Mouse (Mus musculus) frontal cortex, adult 2 months (tissue): Measurements from ENCODE around the gene Bzw1. TPM values are rescaled to one million over a fixed set of nuclear protein-coding genes. Genes with fewer than 3 reads are reported as not detected.
"Not testable (repeated sequence)": the region's sequence is repeated elsewhere in the genome, so short reads cannot be mapped to it uniquely, and the experiment has no call there.

Source experiments
- DNase-seq, 2 experiments: peaks; one replicate each; pipeline ENCODE4 v3.0.0; 2022; ENCODE audit warnings: low spot score in 1 of 2; ENCODE audit errors: extremely low spot score in 1 of 2
- polyA plus RNA-seq: library from polyadenylated mRNA; depleted of rRNA; stranded (reverse); fragments of >200 nt; gene quantifications from 2 replicates; pipeline ENCODE4 v1.2.3, GENCODE M21; 2012; rRNA removed

The Bzw1 gene
- polyA plus RNA-seq, result 84.7 and 86.0 TPM in 2 replicates

DNA sequence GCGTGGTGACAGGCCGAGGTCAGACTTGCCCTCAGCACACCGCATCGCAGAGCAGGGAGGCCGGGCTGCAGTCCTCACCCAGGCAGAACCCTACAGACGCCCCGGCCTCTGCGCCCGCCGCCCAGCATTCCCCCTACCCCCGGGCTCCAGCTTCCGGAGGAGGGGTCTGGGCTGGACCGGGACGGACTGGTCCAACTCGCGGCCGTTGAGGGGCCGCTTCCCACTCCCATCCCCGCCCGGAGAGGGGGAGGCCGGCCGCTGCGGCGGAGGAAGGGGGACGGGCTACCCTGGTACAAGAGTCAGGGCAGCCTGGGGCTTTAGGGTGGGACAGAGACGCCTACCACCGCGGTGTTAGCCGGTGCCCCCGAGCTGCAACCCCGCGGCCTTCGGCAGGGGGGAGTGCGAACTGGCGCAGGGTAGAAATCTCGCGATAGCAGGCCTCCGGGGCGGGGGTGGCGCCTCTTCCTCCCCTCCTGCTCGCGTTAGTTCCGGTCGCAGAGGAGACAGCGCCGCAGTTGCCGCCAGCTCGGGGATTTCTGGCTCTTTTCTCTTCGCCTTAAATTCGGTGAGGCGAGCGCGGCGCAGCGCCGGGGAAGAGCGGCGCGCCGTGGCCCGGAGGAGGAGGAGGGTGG is at the start of gene Bzw1:
Bzw1 (plus strand) TSS at position 247 of the 632 bp plus-strand sequence.
- peak; percentile 79 to 92 for DNase-seq

GRCm38 (mm10) chr1:58343861-58344260 is 48.8 kb upstream of the Bzw1 start:
- DNase-seq, result no peak

DNA sequence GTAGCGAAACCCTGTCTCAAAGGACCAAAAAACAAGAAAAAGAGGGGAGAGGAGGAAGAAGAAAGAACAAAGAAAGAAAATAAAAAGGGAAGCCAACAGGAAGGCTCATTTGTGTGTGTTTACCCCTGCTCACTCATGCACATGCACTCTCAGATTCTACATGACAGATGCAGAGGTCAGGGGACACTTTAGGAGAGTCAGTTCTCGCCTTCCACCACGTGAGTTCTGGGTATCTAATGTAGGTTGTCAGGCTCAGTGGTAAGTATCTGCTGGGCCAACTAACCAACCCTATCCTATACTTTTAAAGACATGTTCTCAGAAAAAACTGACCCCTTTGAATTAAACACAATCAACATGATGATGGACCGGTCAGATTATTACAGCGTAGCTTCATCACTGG is 48.1 kb upstream of the Bzw1 start:
- no peak for DNase-seq

GRCm38 (mm10) chr1:58346159-58346558 is 46.5 kb upstream of the Bzw1 start:
- DNase-seq, result no peak

DNA sequence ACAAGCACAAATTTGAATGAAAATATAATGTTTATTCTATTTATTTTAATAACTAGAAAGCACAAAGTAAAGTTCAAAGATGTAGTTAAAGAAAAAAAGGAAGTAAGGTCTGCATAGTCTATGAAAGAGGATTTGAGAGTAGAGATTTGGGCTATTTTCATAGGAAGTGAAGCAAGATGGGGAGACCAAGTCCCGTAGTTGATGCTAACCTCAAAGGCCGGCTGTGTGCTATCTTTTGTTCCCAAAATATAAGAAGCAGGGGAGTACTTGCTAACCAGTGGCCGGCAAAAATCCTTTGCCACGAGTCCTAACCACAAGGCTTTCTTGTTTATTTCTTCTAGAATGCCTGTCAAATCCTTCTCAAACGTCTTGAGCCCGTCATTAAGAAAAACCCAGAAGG is 44.0 kb upstream of the Bzw1 start:
- DNase-seq, result no peak

- no peak for DNase-seq
These were observed 39.3 kb upstream of the Bzw1 start for GRCm38 (mm10) chr1:58353238-58353893.

DNA sequence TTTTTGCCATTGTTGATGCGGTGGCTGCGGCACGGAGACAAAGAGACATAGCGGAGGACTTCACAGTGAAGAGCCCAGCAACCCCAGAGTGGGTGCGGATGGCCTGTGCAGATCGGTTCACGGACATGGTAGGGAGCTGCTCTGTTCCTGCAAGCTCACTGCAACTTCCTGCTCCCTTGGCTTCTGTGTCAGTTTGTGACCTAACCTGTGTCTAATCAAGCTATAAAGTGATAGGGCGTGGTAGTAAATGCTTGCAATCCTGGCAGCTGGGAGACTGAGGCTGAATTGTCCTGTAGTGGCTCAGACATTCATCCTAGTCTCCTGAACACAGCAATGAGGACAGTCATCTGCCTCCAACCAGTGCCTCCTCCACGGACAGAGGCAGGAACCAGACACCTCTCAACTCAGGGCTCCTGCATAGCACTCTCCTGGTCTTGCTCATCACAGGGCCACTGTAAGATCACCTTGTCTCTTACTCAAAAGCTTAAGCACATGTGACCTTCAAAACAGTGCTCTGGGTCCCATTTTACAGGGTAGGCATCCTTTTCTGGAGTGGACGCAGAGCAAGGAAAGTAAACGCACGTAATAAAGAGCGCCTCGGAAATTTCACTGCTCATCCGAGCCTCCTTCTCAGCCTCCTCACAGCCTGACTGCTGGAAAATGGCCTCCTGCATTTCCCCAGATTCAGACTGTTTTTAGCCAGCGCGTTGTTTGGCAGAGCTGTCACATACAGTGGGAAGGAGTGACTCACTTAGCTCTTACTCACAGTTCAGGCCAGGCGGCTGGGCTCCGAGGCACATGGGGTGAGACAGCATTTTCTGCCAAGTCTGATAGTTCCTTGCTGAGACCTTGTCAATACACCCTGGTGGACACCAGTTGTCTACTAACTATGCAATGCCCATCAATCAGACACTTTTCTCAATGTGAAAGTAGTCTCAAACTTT is 33.5 kb upstream of the Bzw1 start:
- DNase-seq, result peak; percentile 61 to 85

DNA sequence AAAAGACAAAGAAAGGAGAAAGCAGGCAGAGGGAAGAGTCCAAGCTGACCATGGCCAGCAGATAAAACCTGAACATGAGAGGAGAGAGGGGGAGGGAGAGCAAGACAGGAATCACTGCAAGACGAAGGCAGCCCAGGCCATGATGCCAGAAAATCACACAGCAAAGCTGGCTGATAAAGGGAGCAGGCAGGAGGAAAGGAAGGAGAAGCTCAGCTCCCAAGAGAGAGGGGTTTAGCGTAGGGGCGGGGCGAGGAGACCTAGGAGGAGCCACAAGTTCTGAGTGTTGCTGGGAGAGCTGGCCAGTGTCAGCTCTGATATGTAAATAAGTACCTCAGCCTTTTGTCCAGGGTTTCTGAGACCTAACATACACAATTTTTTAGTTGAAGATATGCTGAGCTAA is 30.4 kb upstream of the Bzw1 start:
- no peak for DNase-seq

DNA sequence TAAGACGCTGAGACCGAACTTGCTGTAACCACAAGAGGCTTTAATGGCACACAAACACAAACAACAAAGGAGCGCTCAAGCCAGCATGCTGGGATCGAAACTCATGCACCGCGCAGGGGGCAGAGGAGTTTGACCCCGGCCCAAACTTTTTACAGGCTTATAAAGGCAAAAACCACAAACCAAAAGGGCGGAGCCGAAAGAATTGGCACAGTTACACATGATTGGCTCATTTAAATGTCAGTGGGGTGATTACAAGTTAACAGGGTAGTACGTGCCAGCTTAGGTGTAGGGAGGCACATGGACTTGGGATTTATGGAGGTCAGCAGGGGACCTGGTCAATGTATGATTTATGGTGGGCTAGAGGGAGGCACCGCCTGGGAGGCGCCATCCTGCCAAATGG is 28.1 kb upstream of the Bzw1 start:
- DNase-seq, result no peak

DNA sequence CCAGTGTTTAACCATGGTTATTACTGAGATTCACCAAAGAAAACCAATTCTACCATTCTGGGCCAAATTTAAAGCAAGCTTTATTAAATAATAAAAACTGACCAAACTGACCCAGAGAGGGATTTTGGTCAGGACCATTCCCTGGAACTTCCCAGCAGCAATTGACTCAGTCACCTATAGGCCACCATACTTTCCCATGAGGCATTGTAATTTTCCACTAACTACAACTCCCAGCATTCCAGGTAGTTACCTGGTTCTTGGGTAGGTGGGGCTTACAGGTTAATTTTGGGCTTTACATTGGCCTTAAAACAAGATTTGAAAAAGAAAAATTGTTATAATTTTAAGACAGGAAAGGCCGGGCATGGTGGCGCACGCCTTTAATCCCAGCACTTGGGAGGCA is 26.9 kb upstream of the Bzw1 start:
- DNase-seq, result no peak

GRCm38 (mm10) chr1:58366737-58367471 is 25.8 kb upstream of the Bzw1 start:
- DNase-seq, result peak in 1 of 2 experiments; percentile 37

GRCm38 (mm10) chr1:58369716-58370115 is 23.0 kb upstream of the Bzw1 start:
- no peak for DNase-seq

GRCm38 (mm10) chr1:58374266-58374665 is 18.4 kb upstream of the Bzw1 start:
- not testable (repeated sequence) for DNase-seq

DNA sequence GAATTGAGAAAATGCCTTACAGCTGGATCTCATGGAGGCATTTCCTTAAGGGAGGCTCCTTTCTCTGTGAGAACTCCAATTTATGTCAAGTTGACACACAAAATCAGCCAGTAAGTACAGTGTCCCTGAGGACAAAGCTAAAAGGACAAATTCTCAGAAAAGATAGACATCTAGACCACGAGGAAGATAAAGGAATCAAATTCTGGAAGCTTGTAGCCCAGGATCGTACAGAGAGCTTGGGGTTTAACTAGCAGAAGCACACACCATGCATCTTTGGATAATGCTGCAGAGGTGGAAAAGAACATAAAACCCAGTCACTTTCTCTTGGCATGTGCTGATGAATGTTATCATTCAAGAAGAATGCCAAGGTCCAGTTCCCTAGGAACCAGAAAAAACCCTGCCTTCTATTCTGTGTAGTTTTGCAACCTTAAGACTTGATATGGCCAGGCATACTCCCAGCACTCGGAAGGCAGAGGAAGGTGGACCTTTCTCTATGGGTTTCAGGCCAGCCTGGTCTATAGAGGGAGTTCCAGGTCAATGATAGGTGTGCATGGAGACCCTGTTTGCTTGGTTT is 17.0 kb upstream of the Bzw1 start:
- no peak for DNase-seq

DNA sequence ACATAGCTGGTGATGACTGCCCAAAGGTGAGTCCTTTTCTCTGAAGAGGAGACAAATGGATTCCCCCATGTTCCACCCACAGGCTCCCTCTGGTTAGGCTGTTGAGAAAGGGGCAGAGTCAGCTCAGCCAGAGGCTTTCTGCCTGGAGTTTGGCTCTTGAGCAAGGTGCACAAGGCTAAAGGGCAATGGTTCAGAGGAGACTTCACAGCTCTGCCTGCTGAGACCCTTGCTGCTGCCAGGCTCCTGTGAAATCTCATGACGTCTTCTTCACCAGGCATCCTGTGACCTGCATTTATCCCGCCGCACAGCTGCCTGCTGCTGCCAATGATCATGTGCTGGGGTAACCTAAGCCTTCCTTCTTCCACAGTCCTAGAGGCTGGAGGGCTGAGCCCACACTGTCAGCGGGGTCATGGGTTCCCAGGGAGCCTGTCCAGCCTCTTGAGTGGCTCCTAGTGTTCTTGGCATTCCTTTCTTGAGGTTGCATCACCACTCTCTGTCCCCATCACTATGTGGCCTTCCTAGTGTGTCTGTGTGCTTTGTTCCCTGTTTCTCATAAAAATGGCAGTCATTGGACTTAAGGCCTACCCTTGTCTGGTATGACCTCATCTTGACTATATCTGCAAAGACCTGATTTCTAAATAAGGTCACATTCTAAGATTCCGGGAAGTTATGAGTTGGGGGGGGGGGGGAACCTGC is 10.0 kb upstream of the Bzw1 start:
- no peak for DNase-seq

DNA sequence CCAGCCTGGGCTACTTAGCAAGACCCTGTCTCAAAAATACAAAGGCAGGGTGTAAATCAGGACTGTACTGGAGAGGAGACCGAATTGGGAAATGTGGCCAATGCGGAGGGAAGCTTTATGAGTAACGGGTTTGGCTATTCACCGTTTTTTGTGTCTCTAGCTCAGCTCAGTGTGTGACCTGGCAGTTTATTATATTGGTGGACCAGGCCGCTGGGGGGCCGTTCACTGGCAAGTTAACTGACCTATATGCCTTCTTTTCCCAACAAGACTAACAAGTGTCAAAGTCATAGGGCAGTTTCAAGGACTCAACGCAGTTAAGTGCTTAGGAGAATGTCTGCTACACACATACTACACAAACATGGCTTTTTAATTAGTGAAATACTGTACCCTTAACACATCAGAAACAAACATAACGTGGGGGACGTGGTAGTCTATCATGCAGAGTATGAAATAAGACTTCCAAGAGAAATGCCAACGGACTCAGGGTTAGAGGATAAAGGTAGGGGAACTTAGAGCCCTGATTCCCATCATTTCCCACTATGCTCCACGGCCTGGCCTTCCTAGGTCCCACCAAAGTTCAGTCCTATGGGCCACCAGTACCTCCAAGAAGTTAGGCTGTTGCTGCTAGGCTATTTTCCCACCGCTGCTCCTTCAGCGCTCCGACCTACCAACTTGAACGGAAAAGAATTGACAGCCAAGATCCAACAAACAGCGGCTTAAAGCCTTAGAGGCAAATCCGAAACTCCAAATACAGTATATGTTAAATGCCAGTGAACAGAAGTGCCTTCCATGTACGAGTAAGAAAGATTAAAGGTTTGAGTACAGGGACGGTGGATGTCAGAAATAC is 1.1 kb upstream of the Bzw1 start:
- DNase-seq, result no peak

GRCm38 (mm10) chr1:58392268-58392651 is 438 bp upstream of the Bzw1 start:
- DNase-seq, result no peak

GRCm38 (mm10) chr1:58393284-58394195 is 842 bp downstream of the Bzw1 start:
- peak in 1 of 2 experiments; percentile 48 for DNase-seq
